16 mouse cellular contexts compared by ENCODE assay signal in genomic region chr1:106139137-106139536, GRCm38 (mm10).
"Had no signal": no experiment of that assay in that cellular context is flagged by ENCODE, and none has a peak within 500 bp of the region (broad histone marks: within the 10 kb centered on the region; RNA-seq: fewer than 3 reads in every experiment).

No protein-coding gene starts in this region.

- H3K4me1 ChIP-seq: neural tube, embryonic 13.5 days; neural tube, embryonic 15.5 days; stomach, embryonic 15.5 days had no signal

- H3K27me3 ChIP-seq: neural tube, embryonic 13.5 days; neural tube, embryonic 15.5 days; stomach, embryonic 15.5 days had no signal

- H3K36me3 ChIP-seq: neural tube, embryonic 13.5 days; neural tube, embryonic 15.5 days; stomach, embryonic 15.5 days had no signal

- H3K9me3 ChIP-seq: neural tube, embryonic 13.5 days; neural tube, embryonic 15.5 days; stomach, embryonic 15.5 days had no signal

- DNase-seq: retina, postnatal 1 day; right cerebral cortex, adult 18-20 months; right cerebral cortex, postnatal 14 days; right cerebral cortex, postnatal 25 days; right cerebral cortex, postnatal 4 days; spleen, adult 18-20 months; thymus, adult 18-20 months; thymus, adult 2 months; thymus, postnatal 14 days; thymus, postnatal 25 days; thymus, postnatal 36 days; thymus, postnatal 4 days had no signal

- H3K4me3 ChIP-seq: neural tube, embryonic 13.5 days; neural tube, embryonic 15.5 days; stomach, embryonic 15.5 days had no signal

- H3K9ac ChIP-seq: neural tube, embryonic 13.5 days; neural tube, embryonic 15.5 days; stomach, embryonic 15.5 days had no signal

- H3K27ac ChIP-seq: neural tube, embryonic 13.5 days; neural tube, embryonic 15.5 days; stomach, embryonic 15.5 days; stomach, postnatal 0 days had no signal

- H3K4me2 ChIP-seq: neural tube, embryonic 13.5 days; neural tube, embryonic 15.5 days; stomach, embryonic 15.5 days had no signal
